Mouse (Mus musculus) lung, postnatal 0 days (tissue): Measurements from ENCODE around the gene Dnph1.
A peak's percentile ranks its signal among the peaks of the same experiment; 100 is the strongest.

Source experiments
- CTCF ChIP-seq: IDR thresholded peaks from 2 replicates; pipeline ENCODE4 v1.5.1; 2016; ENCODE audit warnings: antibody characterized with exemption, mild to moderate bottlenecking
- EP300 ChIP-seq: IDR thresholded peaks from 2 replicates; pipeline ENCODE4 v1.6.1; 2016; ENCODE audit warnings: antibody characterized with exemption, mild to moderate bottlenecking, control low read depth

- TF ChIP-seq CTCF (peak; percentile 99), EP300 (no peak)
Measured at GRCm38 (mm10) chr17:46525579-46526307, 29.2 kb downstream of the Dnph1 start.
